Mouse (Mus musculus): ENCODE measurements around the gene Sh3bp5l.

DNA sequence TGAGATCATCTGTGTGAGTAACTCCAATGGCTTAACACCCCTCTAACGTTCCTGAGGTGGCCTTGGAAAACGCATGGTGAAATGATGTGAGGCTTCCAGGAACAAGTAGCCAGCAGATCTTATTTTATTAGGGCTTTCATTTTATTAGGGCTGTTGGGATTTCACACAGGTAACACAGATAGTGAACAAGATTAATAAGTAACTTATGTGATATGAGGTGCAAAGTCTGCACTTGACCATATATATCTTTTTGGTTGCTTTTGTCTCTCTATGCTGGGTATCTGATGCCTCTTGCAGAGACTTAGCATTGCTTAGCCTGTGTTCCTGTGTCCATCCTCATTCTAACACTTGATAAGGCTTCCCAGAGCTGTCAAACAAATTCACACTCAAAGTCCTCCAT lies 46.7 kb downstream of the Sh3bp5l start:
- TF ChIP-seq CTCF (IDR thresholded peaks at IDR 0.05 in 2 of 3, conservative IDR thresholded peaks at IDR 0.05 in 1 of 3; ENCODE audit: control insufficient read depth in 1 of 3, insufficient read depth in 1 of 3, low read depth in 2 of 3, low read length in 3 of 3, poor library complexity in 1 of 3, severe bottlenecking in 1 of 3) (no peak), NELFE (IDR thresholded peaks at IDR 0.05; ENCODE audit: low read depth, low read length) (no peak), NRF1 (IDR thresholded peaks at IDR 0.05; ENCODE audit: insufficient read depth, low read depth, low read length, poor library complexity, severe bottlenecking) (no peak), POLR2A (IDR thresholded peaks at IDR 0.05; ENCODE audit: control insufficient read depth in 1 of 2, insufficient read depth in 1 of 2, low read depth in 1 of 2, low read length in 2 of 2, poor library complexity in 1 of 2) (no peak), JUND (IDR thresholded peaks at IDR 0.05; ENCODE audit: low read depth, low read length) (no peak), MEF2A (IDR thresholded peaks at IDR 0.05; ENCODE audit: extremely low read depth, insufficient replicate concordance, low read depth, low read length, poor library complexity, severe bottlenecking) (no peak), EP300 (IDR thresholded peaks at IDR 0.05; ENCODE audit: low read depth in 1 of 2, low read length in 2 of 2) (no peak), CHD2 (IDR thresholded peaks at IDR 0.05; ENCODE audit: low read length) (no peak), HCFC1 (IDR thresholded peaks at IDR 0.05; ENCODE audit: low read depth, low read length) (no peak), SMC3 (IDR thresholded peaks at IDR 0.05; ENCODE audit: low read depth, low read length) (no peak), MAZ (IDR thresholded peaks at IDR 0.05; ENCODE audit: low read depth, low read length) (no peak), ZNF384 (IDR thresholded peaks at IDR 0.05; ENCODE audit: low read depth, low read length) (no peak)
